23 mouse cellular contexts compared by ENCODE assay signal in the genomic region with DNA sequence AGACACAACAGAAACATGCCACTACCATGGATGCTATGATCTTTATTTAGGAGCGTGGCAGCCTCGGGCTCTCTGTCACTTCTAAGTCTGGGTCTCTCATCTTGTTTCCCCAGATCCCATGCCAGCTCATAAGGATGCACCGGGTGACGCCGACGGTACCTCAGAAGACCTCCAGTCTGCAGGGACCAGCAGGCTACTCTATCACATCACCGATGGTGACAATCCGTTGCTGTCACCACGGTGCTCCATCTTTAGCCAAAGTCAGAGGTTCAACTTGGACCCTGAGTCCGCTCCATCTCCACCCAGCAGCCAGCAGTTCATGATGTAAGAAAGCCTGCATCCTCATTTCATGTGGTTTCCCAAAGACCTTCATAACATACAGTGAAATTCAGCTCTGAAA.
DNase-seq lines count a peak whose midpoint lies in the region; ATAC-seq and TF ChIP-seq lines count a peak whose summit lies in the region.
"Had no signal": no experiment of that assay in that cellular context is flagged by ENCODE, and none has a peak within 500 bp of the region (broad histone marks: within the 10 kb centered on the region; RNA-seq: fewer than 3 reads in every experiment).

No protein-coding gene starts in this region.

- no peak overlapping the region for H3K4me3 ChIP-seq in intestine, embryonic 14.5 days (ENCODE audit: low read depth, low read length)
- H3K4me3 ChIP-seq in intestine, postnatal 0 days (ENCODE audit: low read depth, low read length): no peak overlapping the region
- no peak overlapping the region for H3K4me3 ChIP-seq in left cerebral cortex, adult 2 months
- H3K4me3 ChIP-seq: embryonic facial prominence, embryonic 10.5 days; embryonic facial prominence, embryonic 12.5 days; forebrain, embryonic 13.5 days; forebrain, embryonic 15.5 days had no signal

- 97% methylated on average over 10 of the region's 10 CpGs for WGBS in intestine, embryonic 14.5 days
- 94% methylated on average over 10 of the region's 10 CpGs for WGBS in intestine, postnatal 0 days

- H3K4me2 ChIP-seq in intestine, embryonic 14.5 days (ENCODE audit: low read length): no peak overlapping the region
- H3K4me2 ChIP-seq in intestine, postnatal 0 days (replicated peaks; ENCODE audit: low read depth): no peak overlapping the region
- H3K4me2 ChIP-seq: embryonic facial prominence, embryonic 12.5 days; forebrain, embryonic 13.5 days; forebrain, embryonic 15.5 days had no signal

- no peak overlapping the region for H3K27ac ChIP-seq in intestine, embryonic 14.5 days (ENCODE audit: low read depth)
- H3K27ac ChIP-seq in intestine, postnatal 0 days (ENCODE audit: low read depth, low read length): no peak overlapping the region
- peak overlapping the region; percentile 30; the same call in 1 of the 2 replicates for H3K27ac ChIP-seq in left cerebral cortex, adult 2 months
- H3K27ac ChIP-seq: embryonic facial prominence, embryonic 10.5 days; embryonic facial prominence, embryonic 12.5 days; forebrain, embryonic 13.5 days; forebrain, embryonic 15.5 days had no signal

- H3K9ac ChIP-seq in intestine, embryonic 14.5 days (ENCODE audit: low read length): no peak overlapping the region
- no peak overlapping the region for H3K9ac ChIP-seq in intestine, postnatal 0 days (ENCODE audit: low read depth, low read length)
- H3K9ac ChIP-seq: embryonic facial prominence, embryonic 12.5 days; forebrain, embryonic 13.5 days; forebrain, embryonic 15.5 days had no signal

- no peak for TF ChIP-seq CTCF in intestine, postnatal 0 days (IDR thresholded peaks at IDR 0.05; ENCODE audit: low read depth)
- no peak for TF ChIP-seq CTCF in left cerebral cortex, adult 2 months (IDR thresholded peaks at IDR 0.05)

- DNase-seq in heart, adult 11 months: peak; percentile 85
- no peak for DNase-seq in heart, adult 9 months (ENCODE audit: low spot score in 2 of 2)
- DNase-seq in intestine, embryonic 14.5 days (ENCODE audit: low spot score): peak; percentile 40
- DNase-seq in left cerebral cortex, adult 2 months (ENCODE audit: extremely low spot score in 1 of 2, low spot score in 2 of 2): peak in 1 of 2 experiments; percentile 7
- no peak for DNase-seq in left cerebral cortex, postnatal 4 days
- DNase-seq: adrenal gland, adult 8-10 months; adrenal gland, postnatal 14 days; adrenal gland, postnatal 36 days; B cell, adult 2 months; cerebellum, adult 11-12 months; cerebellum, adult 2 months; cerebellum, adult 9-10 months; cerebellum, postnatal 10 days had no signal

- H3K4me1 ChIP-seq in intestine, embryonic 14.5 days (replicated peaks; ENCODE audit: control insufficient read depth, insufficient read depth, low read length): no peaks in the 10 kb centered on the region
- no peaks in the 10 kb centered on the region for H3K4me1 ChIP-seq in intestine, postnatal 0 days (replicated peaks; ENCODE audit: control insufficient read depth, insufficient read depth, low read length)
- H3K4me1 ChIP-seq: embryonic facial prominence, embryonic 10.5 days; embryonic facial prominence, embryonic 12.5 days; forebrain, embryonic 13.5 days had no signal

- no peaks in the 10 kb centered on the region for H3K9me3 ChIP-seq in intestine, embryonic 14.5 days (ENCODE audit: control insufficient read depth, low read length)
- H3K9me3 ChIP-seq in intestine, postnatal 0 days (ENCODE audit: control insufficient read depth): no peaks in the 10 kb centered on the region
- H3K9me3 ChIP-seq: embryonic facial prominence, embryonic 10.5 days; embryonic facial prominence, embryonic 12.5 days; forebrain, embryonic 13.5 days; forebrain, embryonic 15.5 days had no signal

- H3K27me3 ChIP-seq in intestine, embryonic 14.5 days (replicated peaks; ENCODE audit: control insufficient read depth, insufficient read depth, low read length): no peaks in the 10 kb centered on the region
- H3K27me3 ChIP-seq in intestine, postnatal 0 days (replicated peaks; ENCODE audit: control insufficient read depth, insufficient read depth, low read length): no peaks in the 10 kb centered on the region
- H3K27me3 ChIP-seq: CH12.LX; embryonic facial prominence, embryonic 12.5 days; forebrain, embryonic 13.5 days; forebrain, embryonic 15.5 days; Patski had no signal

- intact Hi-C loops in left cerebral cortex, adult 2 months (cut with DNase I): no loop called here
- intact Hi-C loops in left cerebral cortex, postnatal 4 days (cut with DNase I): no loop called here

- ATAC-seq in intestine, embryonic 14.5 days (replicated peaks; ENCODE audit: low FRiP score, low TSS enrichment, low read depth): no peak
- no peak for ATAC-seq in intestine, postnatal 0 days
- ATAC-seq: activated CD4-positive, CD25-positive, alpha-beta regulatory T cell, adult 4 months; CD4-positive, CD25-positive, alpha-beta regulatory T cell, adult 4 months; forebrain, embryonic 13.5 days; forebrain, embryonic 15.5 days; Patski had no signal

- no peaks in the 10 kb centered on the region for H3K36me3 ChIP-seq in intestine, embryonic 14.5 days (ENCODE audit: control insufficient read depth, insufficient read depth, low read length)
- no peaks in the 10 kb centered on the region for H3K36me3 ChIP-seq in intestine, postnatal 0 days (ENCODE audit: control insufficient read depth, insufficient read depth)
- H3K36me3 ChIP-seq: G1E had no signal

Comparison
In these comparisons a context has a peak if more than half of its experiments do, and no peak if none do; other contexts are left out.
1. DNase-seq: peak in heart, adult 11 months (single experiment) and intestine, embryonic 14.5 days (single experiment); none in heart, adult 9 months (0 of 2) and left cerebral cortex, postnatal 4 days (single experiment).